Mouse (Mus musculus) lung, adult 10 weeks (tissue): ENCODE measurements around the gene Mrrf. TPM values are rescaled to one million over a fixed set of nuclear protein-coding genes. Genes with fewer than 3 reads are reported as not detected.

Experiments used
- polyA plus RNA-seq: library from polyadenylated mRNA; stranded (reverse); fragments of 350-450 nt; fragmentation: Illumina TruSeq; extraction: RNeasy Lipid Tissue Mini Kit (QIAGEN cat#74804); gene quantifications from one replicate; pipeline ENCODE4 v1.2.3, GENCODE M21; 2014; ENCODE audit warnings: low read depth, low replicate concordance; ENCODE audit not compliant: insufficient read depth

Mrrf gene
- polyA plus RNA-seq, result 12.9 TPM

GRCm38 (mm10) chr2:36136300-36136941 lies at the start of gene Mrrf, which contains the start of gene Rbm18:
TSS of gene Mrrf (plus strand) at chr2:36136389.
TSS of gene Rbm18 (minus strand) at chr2:36136773.

GRCm38 (mm10) chr2:36104956-36105741 lies 31.0 kb upstream of the Mrrf start, which contains the start of gene Lhx6:
TSS of gene Lhx6 (minus strand) at chr2:36105408.

GRCm38 (mm10) chr2:36230366-36230765 lies 94.2 kb downstream of the Mrrf start, which contains the start of gene Ptgs1:
TSS of gene Ptgs1 (plus strand) at chr2:36230426.

Other genes with a start within 250 kb of the Mrrf start
- gene Ttll11, start 156.5 kb upstream of the Mrrf start, polyA plus RNA-seq, result 0.70 TPM
- 131 TPM for gene Ndufa8, start 87.0 kb upstream of the Mrrf start, polyA plus RNA-seq
- gene Morn5, start 86.9 kb upstream of the Mrrf start, polyA plus RNA-seq, result 7.8 TPM
- gene Lhx6, start 31.0 kb upstream of the Mrrf start, polyA plus RNA-seq, result 0.77 TPM
- 26.6 TPM for gene Rbm18, start 384 bp downstream of the Mrrf start, polyA plus RNA-seq
- gene Ptgs1, start 94.0 kb downstream of the Mrrf start, polyA plus RNA-seq, result 25.0 TPM
- not detected for gene Olfr338, start 237.1 kb downstream of the Mrrf start, polyA plus RNA-seq